Mouse (Mus musculus) large intestine, adult 2 months (tissue): Measurements from ENCODE around the gene Sin3a. TPM values are rescaled to one million over a fixed set of nuclear protein-coding genes. Genes with fewer than 3 reads are reported as not detected.

Experiments
- DNase-seq: peaks from one replicate; pipeline ENCODE4 v3.0.0-alpha.2; 2012; ENCODE audit warnings: low read depth, low spot score
- WGBS: fragments of 180-500 bp; shearing (Covaris S2); methylation state at CpG from one replicate; pipeline ENCODE4 v1.1.7; 2018; 5-methylcytosine and 5-hydroxymethylcytosine counted together
- polyA plus RNA-seq: library from polyadenylated mRNA; depleted of rRNA; stranded (reverse); fragments of >200 nt; gene quantifications from 2 replicates; pipeline ENCODE4 v1.2.3, GENCODE M21; 2012; rRNA removed

The Sin3a gene
- polyA plus RNA-seq, result 25.4 and 48.5 TPM in 2 replicates

- under 1% methylated on average over 34 of the region's 34 CpGs for WGBS
These were observed at the start of gene Sin3a for GRCm38 (mm10) chr9:57071801-57072351. Sin3a (plus strand) TSS chr9:57072040.

GRCm38 (mm10) chr9:57031756-57032155 is 40.1 kb upstream of the Sin3a start:
- 75% methylated on average over 1 of the region's 1 CpGs for WGBS
- DNase-seq, result no peak

More at GRCm38 (mm10) chr9:57071801-57072351, at the start of gene Sin3a:
- no peak for DNase-seq

GRCm38 (mm10) chr9:57056237-57056636 is 15.6 kb upstream of the Sin3a start:
- 53% methylated on average over 1 of the region's 1 CpGs for WGBS
- no peak for DNase-seq

- DNase-seq, result no peak
- WGBS, result 53% methylated on average over 2 of the region's 2 CpGs
These were observed 7.7 kb upstream of the Sin3a start for GRCm38 (mm10) chr9:57064164-57064563.

- no peak for DNase-seq
- 57% methylated on average over 3 of the region's 3 CpGs for WGBS
These were observed 3.6 kb upstream of the Sin3a start for GRCm38 (mm10) chr9:57068266-57068665.

DNA sequence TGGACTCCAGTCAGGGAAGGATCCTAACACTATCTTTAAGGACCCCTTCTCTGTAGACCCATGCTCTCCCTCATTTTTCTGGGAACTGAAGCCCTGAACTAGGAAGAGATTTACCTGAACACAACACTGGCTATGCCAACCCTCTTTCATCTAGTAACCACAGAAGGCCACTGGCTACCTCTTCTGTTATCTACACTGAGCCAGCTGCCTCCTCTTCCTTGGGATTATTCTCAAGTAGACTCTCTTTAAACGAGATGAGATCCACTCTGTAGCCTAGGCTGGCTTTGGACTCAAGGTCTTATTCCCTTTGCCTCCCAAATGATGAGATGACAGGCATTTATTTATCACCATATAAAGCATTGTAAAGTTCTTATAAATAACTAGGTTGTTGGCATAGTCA is 1.6 kb upstream of the Sin3a start:
- 40% methylated on average over 1 of the region's 1 CpGs for WGBS
- no peak for DNase-seq

GRCm38 (mm10) chr9:57070800-57071545 is 867 bp upstream of the Sin3a start:
- DNase-seq, result no peak
- 8% methylated on average over 5 of the region's 5 CpGs for WGBS

DNA sequence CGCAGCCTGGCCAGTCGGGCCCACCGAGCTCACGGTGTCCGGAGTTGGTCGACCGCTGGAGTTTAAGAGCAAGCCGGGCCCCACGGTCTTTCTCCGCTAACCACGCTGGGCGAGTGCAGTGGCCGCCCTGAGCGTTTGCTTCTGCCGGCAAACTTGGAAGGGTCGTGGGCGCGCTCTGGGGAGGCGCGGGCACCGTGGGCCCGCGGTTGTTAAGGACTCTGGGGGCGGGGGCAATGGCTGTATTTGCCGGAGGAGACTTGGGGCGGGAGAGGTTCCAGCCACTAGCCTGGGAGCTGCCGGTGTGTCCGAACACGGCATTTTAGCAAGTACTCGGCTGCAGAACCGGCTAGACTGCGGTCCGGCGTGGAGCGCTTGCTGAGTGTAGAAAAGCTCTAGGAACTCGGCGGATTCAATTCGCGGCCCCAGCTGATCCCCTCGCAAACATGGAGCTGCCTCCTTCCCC is 717 bp downstream of the Sin3a start:
- WGBS, result under 1% methylated on average over 40 of the region's 40 CpGs
- DNase-seq, result no peak

DNA sequence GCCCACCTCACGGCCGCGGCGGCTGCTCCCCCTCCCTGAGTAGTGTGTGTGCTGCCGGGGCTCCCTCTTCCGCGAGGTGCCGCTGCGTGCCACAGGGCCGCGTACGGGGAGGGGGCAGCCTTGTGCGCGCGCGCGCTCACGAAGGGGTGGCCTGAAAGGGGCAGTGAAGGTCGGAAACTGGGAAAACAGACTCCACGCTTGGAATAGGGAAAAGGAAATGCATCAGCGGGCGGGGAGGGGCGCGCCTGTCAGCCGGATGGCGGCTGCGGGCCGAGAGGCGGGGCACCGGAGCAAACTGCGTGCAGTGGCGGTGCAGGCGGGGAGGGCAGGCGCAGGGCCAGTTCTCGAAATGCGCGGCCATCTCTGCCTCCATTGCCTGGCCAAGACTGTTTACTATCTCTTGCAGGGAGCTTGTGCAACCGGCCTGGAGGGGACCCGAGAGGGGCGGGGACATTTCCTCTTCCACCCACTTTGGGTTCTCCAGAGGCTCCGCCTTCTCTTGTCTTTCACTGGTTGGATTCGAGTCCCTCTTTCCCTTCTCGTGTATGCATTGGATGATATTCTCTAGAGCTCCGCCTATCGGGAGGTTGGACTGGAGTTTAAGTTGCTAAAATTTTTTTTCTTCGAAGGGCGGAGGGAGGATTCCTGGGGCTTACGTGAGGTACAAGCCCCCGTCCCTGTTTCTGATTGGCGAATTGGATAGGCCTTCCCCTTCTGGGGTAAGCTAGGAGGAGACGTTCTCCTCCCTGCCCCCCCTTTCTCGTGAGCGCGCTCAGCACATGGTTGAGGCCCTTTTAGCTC is 1.3 kb downstream of the Sin3a start:
- under 1% methylated on average over 54 of the region's 54 CpGs for WGBS
- DNase-seq, result peak; percentile 100

DNA sequence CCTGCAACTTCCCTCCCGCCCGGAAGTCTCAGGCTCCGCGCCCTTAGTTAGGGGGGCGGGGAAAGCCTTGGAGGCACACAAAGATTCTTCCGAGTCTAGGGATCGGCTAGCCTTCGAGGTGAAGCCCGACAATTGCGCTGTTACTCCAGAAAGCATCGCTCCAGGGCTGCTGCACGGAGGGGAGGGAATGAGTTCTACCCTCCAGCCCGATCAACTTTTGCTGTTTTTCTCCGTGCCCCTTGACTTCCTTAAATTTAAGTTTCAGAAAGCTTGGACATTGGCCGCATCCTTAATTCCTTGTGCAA is 1.9 kb downstream of the Sin3a start:
- under 1% methylated on average over 15 of the region's 15 CpGs for WGBS
- no peak for DNase-seq

DNA sequence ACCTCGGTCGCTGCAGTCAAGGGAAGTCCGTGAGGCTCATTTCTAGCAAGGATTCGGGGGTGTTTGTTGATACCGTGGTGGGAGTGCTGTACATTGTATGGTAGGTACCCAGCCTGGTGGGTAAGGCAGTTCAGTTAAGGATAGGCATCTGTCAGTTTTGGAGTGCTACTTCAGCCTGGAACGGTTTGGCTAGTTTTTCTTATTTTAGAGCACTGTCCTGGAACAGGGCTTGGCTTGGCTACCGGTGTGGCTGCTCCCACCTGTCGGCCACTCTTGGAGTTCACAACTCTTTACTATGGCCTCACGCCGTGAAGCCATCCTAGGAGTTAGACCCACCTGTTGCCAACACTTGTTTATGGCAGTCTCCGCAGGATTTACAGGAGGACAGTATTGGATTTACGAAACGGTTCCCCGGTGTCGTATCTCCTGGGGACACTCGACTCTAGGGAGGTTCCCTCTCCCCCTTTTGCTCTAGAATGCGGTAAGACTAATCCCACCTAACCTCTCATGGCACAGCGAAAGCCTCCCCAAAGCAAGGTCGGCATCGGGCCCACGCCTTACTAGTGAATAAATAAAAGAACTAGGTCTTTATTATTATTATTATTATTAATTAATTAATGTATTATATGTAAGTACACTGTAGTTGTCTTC is 2.5 kb downstream of the Sin3a start:
- WGBS, result 3% methylated on average over 21 of the region's 21 CpGs
- DNase-seq, result peak; percentile 8

DNA sequence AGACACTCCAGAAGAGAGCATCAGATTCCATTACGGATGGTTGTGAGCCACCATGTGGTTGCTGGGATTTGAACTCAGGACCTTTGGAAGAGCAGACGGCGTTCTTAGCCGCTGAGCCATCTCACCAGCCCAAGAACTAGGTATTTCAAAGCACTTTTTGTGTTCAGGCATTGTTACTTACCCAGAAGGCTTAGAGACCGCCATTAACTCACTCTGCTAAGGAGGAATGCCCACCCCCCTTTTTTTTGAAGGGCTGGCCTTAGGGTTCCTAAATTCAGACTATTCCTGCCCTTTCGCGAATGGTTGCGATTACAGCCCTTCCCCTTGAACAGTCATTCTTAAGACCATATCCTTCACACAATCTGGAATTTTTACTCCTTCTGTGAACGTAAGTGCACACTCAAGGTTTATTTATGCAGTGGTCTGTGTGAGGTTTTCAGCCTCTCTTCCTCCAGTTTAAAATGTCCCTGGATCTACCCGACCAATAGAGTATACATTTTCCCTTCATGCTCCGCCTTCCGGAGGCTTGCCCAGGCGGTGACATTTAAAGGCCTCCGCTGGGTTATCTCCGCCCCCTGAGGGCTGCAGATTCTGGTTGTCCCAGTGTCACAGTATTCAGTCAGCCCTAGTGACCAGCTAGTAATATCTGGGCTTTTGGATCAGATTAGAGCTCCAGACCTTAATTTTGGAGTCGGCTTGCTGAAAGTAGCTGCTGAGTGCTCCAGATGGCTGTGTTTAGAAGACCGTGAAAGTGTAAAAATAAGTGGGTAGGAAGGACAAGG is 3.2 kb downstream of the Sin3a start:
- peak; percentile 67 for DNase-seq
- WGBS, result 3% methylated on average over 17 of the region's 17 CpGs

- under 1% methylated on average over 43 of the region's 43 CpGs for WGBS
- peak; percentile 96 for DNase-seq
These were observed 4.0 kb downstream of the Sin3a start for GRCm38 (mm10) chr9:57075681-57076381.

- peak; percentile 57 for DNase-seq
- under 1% methylated on average over 72 of the region's 72 CpGs for WGBS
These were observed 5.1 kb downstream of the Sin3a start for GRCm38 (mm10) chr9:57076701-57077660.

GRCm38 (mm10) chr9:57082236-57082635 is 10.4 kb downstream of the Sin3a start:
- DNase-seq, result no peak
- 76% methylated on average over 3 of the region's 3 CpGs for WGBS

- WGBS, result 91% methylated on average over 13 of the region's 13 CpGs
- no peak for DNase-seq
These were observed 45.5 kb downstream of the Sin3a start for GRCm38 (mm10) chr9:57117261-57117755.

- no peak for DNase-seq
These were observed 57.8 kb downstream of the Sin3a start for GRCm38 (mm10) chr9:57129641-57130040.
